Mouse (Mus musculus) hindbrain, embryonic 10.5 days (tissue): ENCODE data around the gene Map9. TPM values are rescaled to one million over a fixed set of nuclear protein-coding genes. Genes with fewer than 3 reads are reported as not detected.

Experiments
- DNase-seq: peaks from one replicate; pipeline ENCODE4 v3.0.0-alpha.2; 2017; ENCODE audit warnings: low spot score
- H3K27ac ChIP-seq: fragments of 300-500 bp; sonication (generic); 2 replicates; pipeline ENCODE4 v1.5.1; 2016; ENCODE audit warnings: mild to moderate bottlenecking, moderate library complexity
- H3K27me3 ChIP-seq: fragments of 300-500 bp; sonication (generic); 2 replicates; pipeline ENCODE4 v1.6.1; 2016; ENCODE audit warnings: mild to moderate bottlenecking; ENCODE audit not compliant: poor library complexity, insufficient read depth, severe bottlenecking
- H3K36me3 ChIP-seq: fragments of 300-500 bp; sonication (generic); 2 replicates; pipeline ENCODE4 v1.6.1; 2016; ENCODE audit warnings: mild to moderate bottlenecking, moderate library complexity
- H3K4me1 ChIP-seq: fragments of 300-500 bp; sonication (generic); replicated peaks from 2 replicates; pipeline ENCODE4 v1.6.1; 2016; ENCODE audit warnings: mild to moderate bottlenecking
- H3K4me3 ChIP-seq: fragments of 300-500 bp; sonication (generic); 2 replicates; pipeline ENCODE4 v1.5.1; 2016; ENCODE audit warnings: mild to moderate bottlenecking, moderate library complexity
- H3K9me3 ChIP-seq: fragments of 300-500 bp; sonication (generic); 2 replicates; pipeline ENCODE4 v1.6.1; 2016; ENCODE audit warnings: mild to moderate bottlenecking, moderate library complexity
- WGBS: fragments of 180-500 bp; shearing (Covaris S2); methylation state at CpG from one replicate; pipeline ENCODE4 v1.1.7; 2016; 5-methylcytosine and 5-hydroxymethylcytosine counted together
- polyA plus RNA-seq: library from polyadenylated mRNA; unstranded; fragments of >200 nt; fragmentation: Nextera tagmentation; extraction: Ambion mirVana; gene quantifications from 2 replicates; pipeline ENCODE4 v1.2.1, GENCODE M21; 2016

Map9 gene
- polyA plus RNA-seq, 1 experiment from 2014 or later, result 6.9 TPM

DNA sequence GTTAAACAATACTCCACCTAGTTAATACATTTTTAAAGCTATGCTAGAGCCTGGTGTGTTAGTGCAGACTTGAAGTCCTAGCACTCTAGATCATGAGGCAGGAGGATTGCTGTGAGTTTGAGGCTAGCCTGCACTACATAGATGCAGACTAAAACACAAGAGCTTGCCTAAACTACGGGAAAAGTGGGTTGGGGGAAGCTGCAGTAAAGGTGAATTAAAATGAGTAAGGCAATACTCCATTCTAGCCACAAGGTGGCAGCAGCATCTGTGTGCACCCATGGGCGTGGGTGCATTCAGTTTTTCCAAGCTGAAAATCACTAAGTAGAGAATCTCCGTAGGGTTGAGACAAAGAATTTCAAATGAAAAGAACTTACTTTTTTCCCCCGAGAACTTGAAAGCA is 7.1 kb downstream of the Map9 start:
- 51% methylated on average over 4 of the region's 4 CpGs for WGBS
- H3K9me3 ChIP-seq, result no peaks in the 10 kb centered on the region
- H3K27ac ChIP-seq, result no peak overlapping the region
- H3K36me3 ChIP-seq, result peaks cover 33% of the 10 kb centered on the region
- no peak overlapping the region for H3K4me3 ChIP-seq
- no peaks in the 10 kb centered on the region for H3K27me3 ChIP-seq
- H3K4me1 ChIP-seq, result no peaks in the 10 kb centered on the region
- peak; percentile 14 for DNase-seq

DNA sequence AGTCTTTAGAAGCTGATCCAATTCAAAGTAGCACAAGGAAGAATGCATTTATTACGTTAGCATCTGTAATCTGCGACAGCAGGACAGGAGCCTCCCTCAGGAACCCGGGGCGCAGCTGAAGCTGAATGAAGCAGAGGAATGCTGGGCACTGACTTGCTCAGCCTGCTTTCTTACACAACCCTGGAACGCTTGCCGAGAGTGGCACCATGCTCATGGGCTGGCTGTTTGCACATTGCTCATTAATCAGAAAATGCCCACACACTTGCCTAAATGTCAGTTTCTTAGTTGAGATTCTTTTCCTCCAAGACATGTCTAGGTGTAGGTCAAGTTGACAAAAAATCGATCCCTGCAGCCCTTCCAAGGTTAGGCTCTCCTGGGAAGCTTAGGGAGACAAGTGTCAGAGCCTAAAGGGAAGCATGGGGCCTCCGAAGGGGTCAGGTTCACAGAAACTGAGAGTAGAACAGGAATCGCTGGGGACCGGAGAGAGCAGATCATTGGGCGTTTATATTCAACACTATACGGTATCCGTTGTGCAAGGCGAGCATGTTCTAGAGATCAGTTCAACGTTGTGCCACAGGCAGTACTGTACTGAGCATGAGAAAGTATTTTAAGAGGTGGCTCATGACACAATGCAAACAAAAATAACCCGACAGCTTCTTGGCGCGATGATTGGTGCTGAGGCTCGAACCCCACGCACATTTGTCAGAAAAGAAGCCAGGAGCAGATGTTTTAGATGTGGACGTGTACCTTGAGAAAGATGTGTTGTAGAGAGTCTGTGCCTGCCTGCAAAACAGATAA is 11.4 kb downstream of the Map9 start:
- H3K27me3 ChIP-seq, result no peaks in the 10 kb centered on the region
- H3K4me1 ChIP-seq, result no peaks in the 10 kb centered on the region
- peaks cover 41% of the 10 kb centered on the region for H3K36me3 ChIP-seq
- no peaks in the 10 kb centered on the region for H3K9me3 ChIP-seq
- no peak for DNase-seq
- no peak overlapping the region for H3K27ac ChIP-seq
- WGBS, result 88% methylated on average over 21 of the region's 21 CpGs
- H3K4me3 ChIP-seq, result no peak overlapping the region

DNA sequence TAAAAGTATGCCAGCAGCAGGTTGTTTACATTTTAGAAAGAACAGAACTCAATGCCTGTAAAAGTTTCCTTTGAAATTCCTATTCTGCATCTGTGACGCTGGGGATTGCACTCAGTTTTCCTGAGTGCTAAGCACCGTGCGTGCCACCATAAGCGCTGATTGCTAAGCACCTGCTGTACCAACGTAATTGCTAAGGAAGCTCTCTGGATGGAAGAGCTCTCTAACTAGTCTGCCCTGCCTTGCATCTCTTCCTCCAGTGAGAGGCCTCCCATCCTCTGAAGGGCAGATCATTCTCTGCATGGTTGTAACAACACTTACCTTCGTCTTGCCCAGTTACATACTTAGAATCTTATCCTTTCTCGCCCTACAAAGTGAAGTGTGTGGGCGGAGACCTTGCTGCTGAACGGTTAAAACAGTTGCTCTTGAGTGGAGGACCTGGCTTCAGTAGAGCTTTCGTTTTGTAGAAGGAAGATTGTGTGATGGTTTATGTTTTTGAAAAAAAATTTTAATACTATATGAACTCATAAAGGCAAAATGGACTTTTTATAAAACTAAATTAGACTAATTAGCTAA is 12.7 kb downstream of the Map9 start:
- H3K27me3 ChIP-seq, result no peaks in the 10 kb centered on the region
- no peak overlapping the region for H3K4me3 ChIP-seq
- no peak for DNase-seq
- H3K9me3 ChIP-seq, result no peaks in the 10 kb centered on the region
- whole genome bisulfite sequencing, result 92% methylated on average over 10 of the region's 10 CpGs
- no peak overlapping the region for H3K27ac ChIP-seq
- H3K36me3 ChIP-seq, result peaks cover 45% of the 10 kb centered on the region
- no peaks in the 10 kb centered on the region for H3K4me1 ChIP-seq

DNA sequence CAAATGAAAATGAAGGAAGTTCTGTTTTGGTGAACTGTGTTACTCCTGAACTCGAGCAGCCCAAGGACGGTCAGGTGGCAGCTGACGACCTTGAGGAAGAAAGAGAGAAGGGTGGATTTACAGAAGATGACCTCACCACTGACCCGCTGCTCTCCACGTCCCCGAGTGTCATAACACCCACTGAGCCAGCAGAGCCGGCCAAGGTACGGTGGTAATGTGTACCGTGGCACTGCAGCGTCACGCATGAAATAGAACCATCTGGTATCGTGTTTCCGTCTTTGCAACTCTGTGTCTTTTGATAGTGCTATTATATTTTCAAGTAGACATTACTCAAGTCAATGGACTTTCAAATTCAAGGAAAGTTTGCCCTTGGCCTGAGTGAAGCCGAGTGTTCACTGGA is 19.1 kb downstream of the Map9 start:
- no peaks in the 10 kb centered on the region for H3K27me3 ChIP-seq
- H3K9me3 ChIP-seq, result 0 out of 2 replicates have a peak, but pooled peaks cover 2% of the 10 kb centered on the region
- DNase-seq, result no peak
- WGBS, result 88% methylated on average over 14 of the region's 14 CpGs
- no peaks in the 10 kb centered on the region for H3K4me1 ChIP-seq
- H3K27ac ChIP-seq, result no peak overlapping the region
- peaks cover 86% of the 10 kb centered on the region for H3K36me3 ChIP-seq
- no peak overlapping the region for H3K4me3 ChIP-seq

DNA sequence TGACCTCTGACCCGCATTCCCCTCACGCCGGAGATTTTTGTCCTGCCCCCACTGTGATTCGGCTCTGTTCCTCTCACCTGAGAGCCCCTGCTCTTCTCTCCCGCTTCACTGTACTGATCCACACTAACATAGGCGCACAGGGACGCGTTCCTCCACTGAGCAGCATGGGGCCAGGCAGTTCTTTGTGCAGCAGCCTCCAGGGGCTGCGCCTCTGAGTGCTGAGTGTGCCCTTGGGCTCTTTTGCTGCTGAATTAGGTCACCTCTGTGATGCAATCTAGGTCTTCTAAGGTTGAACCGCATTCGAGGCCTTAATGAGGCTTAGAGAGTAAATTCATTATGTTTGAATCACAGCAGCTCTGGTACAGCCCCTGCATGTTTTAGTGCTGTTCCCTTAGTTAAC is 24.5 kb downstream of the Map9 start:
- DNase-seq, result no peak
- no peaks in the 10 kb centered on the region for H3K27me3 ChIP-seq
- no peak overlapping the region for H3K27ac ChIP-seq
- H3K4me3 ChIP-seq, result no peak overlapping the region
- H3K36me3 ChIP-seq, result peaks cover 83% of the 10 kb centered on the region
- WGBS, result 75% methylated on average over 11 of the region's 11 CpGs
- no peaks in the 10 kb centered on the region for H3K4me1 ChIP-seq
- H3K9me3 ChIP-seq, result 0 out of 2 replicates have a peak, but pooled peaks cover 2% of the 10 kb centered on the region

DNA sequence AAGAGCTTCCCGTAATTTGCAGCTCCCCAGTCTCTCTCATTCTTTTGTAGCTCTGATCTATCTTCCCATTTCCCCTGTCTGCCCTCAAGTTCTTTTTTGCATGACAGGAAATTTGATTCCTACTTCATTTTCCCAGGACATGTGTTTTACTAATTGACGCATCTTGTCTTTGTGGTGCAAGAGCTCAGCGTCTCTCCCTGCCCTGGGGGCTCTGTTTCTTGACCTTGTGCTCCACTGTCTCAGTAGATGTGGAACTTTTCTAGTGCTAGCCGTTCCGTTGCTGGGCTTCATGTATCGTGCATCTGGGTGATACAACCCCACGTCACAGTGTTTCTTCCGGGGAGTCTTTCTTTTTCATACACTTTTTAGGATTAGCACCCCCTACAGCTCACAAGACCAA is 27.2 kb downstream of the Map9 start:
- 79% methylated on average over 8 of the region's 8 CpGs for WGBS
- peaks cover 72% of the 10 kb centered on the region for H3K36me3 ChIP-seq

DNA sequence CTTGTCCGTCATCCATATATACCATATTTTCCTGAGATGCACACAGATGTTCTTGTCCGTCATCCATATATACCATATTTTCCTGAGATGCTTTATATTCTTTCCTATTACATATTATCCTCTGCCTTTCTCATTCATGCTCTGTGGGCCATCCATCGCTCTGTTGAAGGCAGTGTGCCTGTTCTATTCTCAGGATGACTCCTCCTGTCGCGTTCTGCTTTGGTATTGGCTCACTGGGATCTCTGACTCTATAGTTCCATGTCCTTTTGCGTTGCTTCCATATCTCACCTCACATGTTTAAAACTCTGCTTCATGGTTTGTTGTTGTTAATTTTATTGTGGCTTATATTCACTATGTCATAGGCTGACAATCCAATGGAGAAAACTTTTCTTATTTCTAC is 48.0 kb downstream of the Map9 start:
- Histone ChIP-seq H3K4me3 (no peak overlapping the region), H3K27ac (no peak overlapping the region), H3K9me3 (no peaks in the 10 kb centered on the region), H3K27me3 (no peaks in the 10 kb centered on the region), H3K4me1 (no peaks in the 10 kb centered on the region), H3K36me3 (no peaks in the 10 kb centered on the region)
- DNase-seq, result no peak
- 91% methylated on average over 6 of the region's 6 CpGs for WGBS

More for the DNA sequence above, 27.2 kb downstream of the Map9 start:
- Histone ChIP-seq H3K27me3 (no peaks in the 10 kb centered on the region), H3K4me1 (no peaks in the 10 kb centered on the region), H3K9me3 (0 out of 2 replicates have a peak, but pooled peaks cover 2% of the 10 kb centered on the region), H3K4me3 (no peak overlapping the region), H3K27ac (no peak overlapping the region)
- DNase-seq, result no peak

DNA sequence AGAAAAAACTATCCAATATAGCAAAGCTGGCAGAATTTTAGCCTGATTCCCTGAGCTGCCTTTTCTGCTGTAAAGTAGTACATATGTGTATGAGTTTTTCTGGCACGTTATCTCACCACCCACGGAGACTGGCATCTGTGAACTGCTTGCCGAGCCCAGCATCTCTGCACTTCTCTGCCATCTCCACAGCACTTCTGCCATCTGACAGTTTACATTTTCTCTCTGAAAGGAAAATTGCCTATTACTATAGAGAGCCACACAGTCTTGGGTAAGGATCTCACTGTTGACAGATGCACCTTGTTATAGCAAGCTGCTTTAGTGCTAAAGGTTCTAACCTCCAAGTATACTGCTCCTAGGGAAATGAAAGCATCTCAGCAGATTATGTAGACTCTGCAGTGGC is 48.5 kb downstream of the Map9 start:
- Histone ChIP-seq H3K9me3 (no peaks in the 10 kb centered on the region), H3K36me3 (no peaks in the 10 kb centered on the region), H3K27me3 (no peaks in the 10 kb centered on the region), H3K27ac (no peak overlapping the region), H3K4me3 (no peak overlapping the region), H3K4me1 (no peaks in the 10 kb centered on the region)
- no peak for DNase-seq
- 91% methylated on average over 3 of the region's 3 CpGs for WGBS

DNA sequence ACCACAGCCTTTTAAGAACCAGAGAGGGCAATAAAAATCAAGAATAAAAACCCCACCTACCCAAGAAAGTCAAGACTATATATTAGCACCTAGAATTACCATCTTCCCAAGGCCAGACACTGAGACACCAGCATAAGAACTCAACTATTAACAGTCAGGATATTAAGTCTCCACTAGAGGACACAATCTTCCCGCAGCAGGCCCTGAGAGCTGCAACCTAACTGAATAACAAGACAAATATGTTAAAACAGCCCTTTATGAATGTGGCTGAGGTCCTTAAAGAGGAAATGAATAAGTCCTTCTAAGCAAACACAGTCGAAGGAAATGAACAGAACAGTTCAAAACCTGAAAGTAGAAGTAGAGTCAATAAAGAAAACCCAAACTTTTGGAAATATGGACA is 49.6 kb downstream of the Map9 start:
- H3K27ac ChIP-seq, result no peak overlapping the region
- no peak for DNase-seq

DNA sequence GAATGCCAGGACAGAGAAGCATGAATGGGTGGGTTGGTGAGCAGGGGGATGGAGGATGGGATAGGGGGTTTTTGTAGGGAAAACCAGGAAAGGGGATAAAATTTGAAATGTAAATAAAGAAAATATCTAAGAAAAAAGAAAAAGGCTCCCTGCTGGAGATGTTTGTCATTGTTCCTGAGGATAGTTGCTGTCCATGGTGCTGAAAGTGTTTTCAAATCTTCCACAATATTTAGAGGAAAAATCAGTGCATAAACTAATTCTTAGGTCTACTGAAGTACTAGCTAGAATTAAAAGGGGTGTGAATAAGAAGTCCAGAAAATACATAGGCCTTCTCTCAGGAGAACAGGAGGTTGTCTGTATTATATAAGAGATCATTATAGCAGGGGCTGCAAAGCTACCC is 54.6 kb downstream of the Map9 start:
- no peak overlapping the region for H3K4me3 ChIP-seq
- H3K9me3 ChIP-seq, result no peaks in the 10 kb centered on the region
- DNase-seq, result no peak
- no peak overlapping the region for H3K27ac ChIP-seq
- no peaks in the 10 kb centered on the region for H3K36me3 ChIP-seq
- no peaks in the 10 kb centered on the region for H3K4me1 ChIP-seq
- H3K27me3 ChIP-seq, result no peaks in the 10 kb centered on the region

More for the DNA sequence above, 49.6 kb downstream of the Map9 start:
- Histone ChIP-seq H3K4me1 (no peaks in the 10 kb centered on the region), H3K9me3 (no peaks in the 10 kb centered on the region), H3K36me3 (no peaks in the 10 kb centered on the region), H3K4me3 (no peak overlapping the region), H3K27me3 (no peaks in the 10 kb centered on the region)
- WGBS, result 77% methylated on average over 2 of the region's 2 CpGs

DNA sequence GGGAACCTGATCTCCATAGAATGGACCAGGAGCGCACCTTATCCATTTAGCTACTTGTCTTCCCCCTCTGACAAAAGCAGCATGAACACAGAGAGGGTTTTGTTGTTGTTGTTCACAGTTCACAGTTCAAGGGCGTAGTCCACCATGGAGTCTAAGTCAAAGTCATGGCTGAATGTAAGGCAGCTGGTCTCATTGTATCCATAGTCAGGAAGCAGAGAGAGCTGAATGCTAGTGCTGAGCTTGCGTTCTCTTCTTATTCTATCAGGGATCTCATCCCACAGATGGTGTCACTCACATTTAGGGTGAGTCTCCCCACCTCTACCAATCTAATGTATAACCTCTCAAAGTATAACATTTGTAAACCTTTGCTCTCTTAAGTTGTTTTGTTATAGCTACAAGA is 60.1 kb downstream of the Map9 start:
- Histone ChIP-seq H3K27me3 (no peaks in the 10 kb centered on the region), H3K4me3 (no peak overlapping the region), H3K9me3 (no peaks in the 10 kb centered on the region), H3K36me3 (no peaks in the 10 kb centered on the region), H3K4me1 (no peaks in the 10 kb centered on the region), H3K27ac (no peak overlapping the region)
- no peak for DNase-seq
- 92% methylated on average over 3 of the region's 3 CpGs for WGBS

DNA sequence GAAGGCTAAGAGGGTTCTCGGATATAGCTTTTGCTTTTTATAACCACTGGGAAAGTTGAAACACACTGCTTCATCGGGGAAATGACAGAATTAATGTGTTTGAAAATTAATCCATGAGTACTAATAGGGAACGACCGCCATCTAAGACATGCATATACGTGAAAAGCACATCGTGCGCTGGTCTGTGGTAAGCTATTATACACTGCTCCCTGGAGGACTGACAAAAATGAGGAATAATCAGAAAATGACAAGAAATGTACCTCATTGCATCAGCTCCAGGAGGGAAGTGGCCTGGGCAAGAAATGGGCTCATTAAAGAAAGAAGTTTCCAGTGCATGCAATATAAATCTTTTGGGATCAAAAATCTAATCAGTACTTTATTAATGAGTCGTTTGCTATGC is 77.5 kb downstream of the Map9 start:
- H3K4me1 ChIP-seq, result no peaks in the 10 kb centered on the region
- H3K36me3 ChIP-seq, result no peaks in the 10 kb centered on the region
- H3K4me3 ChIP-seq, result no peak overlapping the region
- no peaks in the 10 kb centered on the region for H3K9me3 ChIP-seq
- no peak for DNase-seq
- H3K27ac ChIP-seq, result no peak overlapping the region
- H3K27me3 ChIP-seq, result no peaks in the 10 kb centered on the region
- 92% methylated on average over 8 of the region's 8 CpGs for WGBS

DNA sequence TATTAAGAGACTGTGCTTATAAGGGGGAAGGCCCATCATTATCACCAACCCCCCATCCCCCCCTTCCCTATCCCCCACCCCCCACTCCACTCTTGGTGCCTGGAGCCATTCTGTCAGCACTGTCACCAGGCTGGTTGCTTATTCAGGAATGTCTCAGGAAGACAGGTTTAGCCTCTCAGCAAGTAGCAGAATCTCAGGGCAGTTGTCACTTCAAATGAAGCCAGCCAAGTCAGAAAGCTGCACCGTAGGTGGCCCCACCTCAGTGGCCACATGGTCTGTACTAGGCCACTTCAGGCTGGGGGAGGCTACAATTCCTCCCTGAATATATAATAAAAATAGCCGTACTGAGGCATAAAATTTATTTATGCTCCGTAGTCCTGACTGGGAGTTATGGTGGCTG is 83.1 kb downstream of the Map9 start:
- no peak for DNase-seq
- H3K27ac ChIP-seq, result no peak overlapping the region
- no peak overlapping the region for H3K4me3 ChIP-seq
- no peaks in the 10 kb centered on the region for H3K4me1 ChIP-seq
- H3K36me3 ChIP-seq, result no peaks in the 10 kb centered on the region
- 42% methylated on average over 3 of the region's 3 CpGs for WGBS
- H3K27me3 ChIP-seq, result no peaks in the 10 kb centered on the region
- no peaks in the 10 kb centered on the region for H3K9me3 ChIP-seq
